Mouse (Mus musculus) small intestine, adult 2 months (tissue): ENCODE results near the gene Abcb6. TPM values are rescaled to one million over a fixed set of nuclear protein-coding genes. Genes with fewer than 3 reads are reported as not detected.
A peak's percentile ranks its signal among the peaks of the same experiment; 100 is the strongest.

Experiments used
- H3K27ac ChIP-seq: fragments of 200-500 bp; 2 replicates; pipeline ENCODE4 v1.5.1; 2012; ENCODE audit warnings: low read depth, low read length, control low read depth, inconsistent platforms; ENCODE audit not compliant: insufficient read depth
- H3K27me3 ChIP-seq: fragments of 200-500 bp; 2 replicates; pipeline ENCODE4 v1.6.1; 2012; ENCODE audit warnings: mild to moderate bottlenecking, moderate library complexity, low read length, inconsistent platforms; ENCODE audit not compliant: control insufficient read depth, insufficient read depth
- H3K36me3 ChIP-seq: fragments of 200-500 bp; 2 replicates; pipeline ENCODE4 v1.6.1; 2012; ENCODE audit warnings: mild to moderate bottlenecking, low read length, control low read depth, inconsistent platforms; ENCODE audit not compliant: control insufficient read depth, insufficient read depth
- H3K4me1 ChIP-seq: fragments of 200-500 bp; 2 replicates; pipeline ENCODE4 v1.6.1; 2012; ENCODE audit warnings: low read length, inconsistent platforms, mixed read lengths; ENCODE audit not compliant: control insufficient read depth, insufficient read depth, insufficient read length
- H3K4me3 ChIP-seq: fragments of 200-500 bp; 2 replicates; pipeline ENCODE4 v1.5.1; 2012; ENCODE audit warnings: low read depth, mild to moderate bottlenecking, control low read depth, inconsistent platforms, low read length, moderate library complexity
- CTCF ChIP-seq: fragments of 200-500 bp; IDR thresholded peaks from 2 replicates; pipeline ENCODE4 v1.5.1; 2012; ENCODE audit warnings: low read depth, mild to moderate bottlenecking, control low read depth, inconsistent platforms, low read length, moderate library complexity, mixed read lengths; ENCODE audit not compliant: insufficient replicate concordance, insufficient read length; ENCODE audit errors: extremely low read depth
- POLR2A ChIP-seq: fragments of 200-500 bp; IDR thresholded peaks from 2 replicates; pipeline ENCODE4 v1.6.1; 2012; ENCODE audit warnings: low read depth, mild to moderate bottlenecking, control low read depth, inconsistent platforms, low read length, moderate library complexity
- WGBS: fragments of 180-500 bp; shearing (Covaris S2); methylation state at CpG from one replicate; pipeline ENCODE4 v1.1.7; 2018; 5-methylcytosine and 5-hydroxymethylcytosine counted together
- polyA plus RNA-seq: library from polyadenylated mRNA; depleted of rRNA; stranded (reverse); fragments of >200 nt; gene quantifications from 2 replicates; pipeline ENCODE4 v1.2.3, GENCODE M21; 2012

The Abcb6 gene
- polyA plus RNA-seq, 1 experiment, result 22.1 TPM

- WGBS, result under 1% methylated on average over 89 of the region's 91 CpGs
- Histone ChIP-seq H3K27me3 (no peaks in the 10 kb centered on the region), H3K4me3 (peak within 1 kb of the TSS; percentile 77), H3K4me1 (no peaks in the 10 kb centered on the region), H3K27ac (peak within 1 kb of the TSS; percentile 95), H3K36me3 (peaks cover 47% of the 10 kb centered on the region)
- peak; percentile 52; the same call in 1 of the 2 replicates for TF ChIP-seq CTCF
- peak; percentile 58 for TF ChIP-seq POLR2A
Measured at GRCm38 (mm10) chr1:75142301-75143261, 37.6 kb downstream of the Abcb6 start, which contains the start of the genes Cnppd1 and Retreg2. Gene Cnppd1, minus strand, starts transcription at chr1:75142711. Gene Retreg2, plus strand, starts transcription at chr1:75142778.

GRCm38 (mm10) chr1:75141486-75142190 is 38.6 kb downstream of the Abcb6 start:
- Histone ChIP-seq H3K4me1 (no peaks in the 10 kb centered on the region), H3K27me3 (no peaks in the 10 kb centered on the region), H3K36me3 (peaks cover 46% of the 10 kb centered on the region), H3K27ac (peak overlapping the region; percentile 95), H3K4me3 (peak overlapping the region; percentile 77)
- under 1% methylated on average over 53 of the region's 53 CpGs for WGBS
- TF ChIP-seq POLR2A (peak; percentile 95), CTCF (no peak)

GRCm38 (mm10) chr1:75140601-75141190 is 39.5 kb downstream of the Abcb6 start:
- Histone ChIP-seq H3K4me3 (peak overlapping the region; percentile 77), H3K27ac (peak overlapping the region; percentile 95), H3K4me1 (no peaks in the 10 kb centered on the region), H3K27me3 (no peaks in the 10 kb centered on the region), H3K36me3 (peaks cover 48% of the 10 kb centered on the region)
- TF ChIP-seq CTCF (no peak), POLR2A (no peak)
- 9% methylated on average over 4 of the region's 4 CpGs for WGBS

DNA sequence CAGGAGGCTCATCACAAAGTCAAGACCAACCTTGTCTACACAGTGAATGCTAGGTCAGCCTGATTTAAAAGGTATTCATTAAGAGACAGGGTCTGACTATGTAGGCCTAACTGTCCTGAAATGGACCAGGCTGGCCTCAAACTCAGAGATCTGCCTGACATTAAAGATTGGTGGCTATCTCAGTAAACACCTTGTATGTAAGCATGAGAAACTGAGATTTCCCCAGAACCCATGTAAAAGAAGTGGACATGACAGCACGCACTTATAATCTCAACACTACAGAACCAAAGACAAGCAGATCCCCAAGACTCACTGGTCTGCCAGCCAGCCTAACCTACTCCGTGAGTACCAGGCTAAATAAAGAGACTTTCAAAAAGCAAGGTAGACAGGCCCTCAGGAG is 41.7 kb downstream of the Abcb6 start:
- no peaks in the 10 kb centered on the region for H3K27me3 ChIP-seq
- no peak overlapping the region for H3K27ac ChIP-seq
- H3K36me3 ChIP-seq, result peaks cover 39% of the 10 kb centered on the region
- H3K4me1 ChIP-seq, result peaks cover 5% of the 10 kb centered on the region; the same call in 1 of the 2 replicates
- 90% methylated on average over 2 of the region's 2 CpGs for WGBS
- no peak overlapping the region for H3K4me3 ChIP-seq
- no peak for TF ChIP-seq CTCF
- no peak for TF ChIP-seq POLR2A

- peaks cover 39% of the 10 kb centered on the region for H3K36me3 ChIP-seq
- peaks cover 5% of the 10 kb centered on the region; the same call in 1 of the 2 replicates for H3K4me1 ChIP-seq
- 67% methylated on average over 3 of the region's 3 CpGs for WGBS
- no peak overlapping the region for H3K4me3 ChIP-seq
- H3K27me3 ChIP-seq, result no peaks in the 10 kb centered on the region
- TF ChIP-seq CTCF (no peak), POLR2A (no peak)
- no peak overlapping the region for H3K27ac ChIP-seq
Measured at GRCm38 (mm10) chr1:75136730-75137129, 43.5 kb downstream of the Abcb6 start.

DNA sequence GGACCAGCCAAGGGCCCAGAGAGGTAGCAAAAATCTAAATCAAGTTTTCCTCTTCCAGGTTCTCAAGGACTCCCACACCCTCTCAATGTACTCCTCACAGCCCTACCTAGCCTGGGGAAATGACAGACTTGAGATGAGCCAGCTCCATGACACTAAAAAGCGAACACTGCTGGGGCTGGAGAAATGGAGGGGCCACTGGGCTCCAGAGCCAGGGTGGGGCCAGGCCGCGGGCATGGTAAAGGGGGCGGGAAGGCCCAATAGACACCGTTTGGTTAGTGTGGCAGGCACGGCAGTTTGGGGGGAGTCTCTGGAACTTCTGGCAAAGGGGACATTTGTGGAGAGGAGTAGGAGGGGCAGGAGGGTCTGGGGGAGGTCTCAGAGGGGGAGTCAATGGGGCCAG is 43.9 kb downstream of the Abcb6 start:
- TF ChIP-seq CTCF (no peak), POLR2A (no peak)
- 82% methylated on average over 6 of the region's 6 CpGs for WGBS
- H3K27ac ChIP-seq, result no peak overlapping the region
- H3K4me3 ChIP-seq, result no peak overlapping the region
- H3K36me3 ChIP-seq, result peaks cover 39% of the 10 kb centered on the region
- no peaks in the 10 kb centered on the region for H3K27me3 ChIP-seq
- peaks cover 5% of the 10 kb centered on the region; the same call in 1 of the 2 replicates for H3K4me1 ChIP-seq
